Mouse (Mus musculus) adrenal gland, postnatal 25 days (tissue): ENCODE data around the gene Pheta2. TPM values are rescaled to one million over a fixed set of nuclear protein-coding genes. Genes with fewer than 3 reads are reported as not detected.

Experiments
- DNase-seq: peaks from one replicate; pipeline ENCODE4 v3.0.0; 2021; ENCODE audit warnings: mixed read lengths
- long read RNA-seq: library from polyadenylated mRNA; stranded (forward); transcript quantifications from one replicate; pipeline ENCODE4 v2.0.0, GENCODE M21; 2021
- total RNA-seq: library from RNA; stranded (reverse); gene quantifications from 2 replicates; pipeline ENCODE4 v1.2.3, GENCODE M21; 2021

Gene Pheta2
- total RNA-seq, result 0.49 and 1.0 TPM in 2 replicates
- long read RNA-seq, result 0 reads

GRCm38 (mm10) chr15:82338593-82339112 is at the start of gene Pheta2, which contains the start of the genes Naga and Smdt1:
Gene Pheta2, plus strand, starts transcription at chr15:82338942.
Gene Naga, minus strand, starts transcription at chr15:82338925.
Gene Smdt1, plus strand, starts transcription at chr15:82338959.
- peak; percentile 97 for DNase-seq

- no peak for DNase-seq
Measured at GRCm38 (mm10) chr15:82290252-82290651, 48.5 kb upstream of the Pheta2 start.

GRCm38 (mm10) chr15:82292851-82293250 is 45.9 kb upstream of the Pheta2 start:
- DNase-seq, result no peak

GRCm38 (mm10) chr15:82293271-82293711 is 45.5 kb upstream of the Pheta2 start:
- DNase-seq, result no peak

- DNase-seq, result no peak
Measured at GRCm38 (mm10) chr15:82294059-82294458, 44.7 kb upstream of the Pheta2 start.

- no peak for DNase-seq
Measured at GRCm38 (mm10) chr15:82298764-82299561, 39.8 kb upstream of the Pheta2 start, which contains the start of gene Wbp2nl. Gene Wbp2nl, plus strand, starts transcription at chr15:82298954.

- DNase-seq, result no peak
Measured at GRCm38 (mm10) chr15:82307107-82307506, 31.6 kb upstream of the Pheta2 start.

GRCm38 (mm10) chr15:82308416-82308815 is 30.3 kb upstream of the Pheta2 start:
- DNase-seq, result no peak

- no peak for DNase-seq
Measured at GRCm38 (mm10) chr15:82317839-82318238, 20.9 kb upstream of the Pheta2 start.

- DNase-seq, result no peak
Measured at GRCm38 (mm10) chr15:82319613-82320012, 19.1 kb upstream of the Pheta2 start.

- no peak for DNase-seq
Measured at GRCm38 (mm10) chr15:82322195-82322594, 16.5 kb upstream of the Pheta2 start.

GRCm38 (mm10) chr15:82325382-82325781 is 13.4 kb upstream of the Pheta2 start:
- no peak for DNase-seq

GRCm38 (mm10) chr15:82335194-82335593 is 3.5 kb upstream of the Pheta2 start:
- DNase-seq, result no peak

- no peak for DNase-seq
Measured at GRCm38 (mm10) chr15:82336629-82337028, 2.1 kb upstream of the Pheta2 start.

- no peak for DNase-seq
Measured at GRCm38 (mm10) chr15:82337875-82338274, 867 bp upstream of the Pheta2 start.

GRCm38 (mm10) chr15:82339150-82339549 is 408 bp downstream of the Pheta2 start:
- DNase-seq, result no peak

GRCm38 (mm10) chr15:82339634-82340254 is 1.0 kb downstream of the Pheta2 start:
- no peak for DNase-seq

GRCm38 (mm10) chr15:82340414-82341035 is 1.8 kb downstream of the Pheta2 start:
- DNase-seq, result no peak

GRCm38 (mm10) chr15:82341036-82341501 is 2.3 kb downstream of the Pheta2 start:
- peak; percentile 67 for DNase-seq

GRCm38 (mm10) chr15:82341675-82342542 is 3.2 kb downstream of the Pheta2 start:
- DNase-seq, result no peak

- DNase-seq, result no peak
Measured at GRCm38 (mm10) chr15:82342543-82342935, 3.8 kb downstream of the Pheta2 start.
